Mouse (Mus musculus) megakaryocyte, embryonic 14.5 days (primary cell): ENCODE results near the gene Hrnr.

Source experiments
- FLI1 ChIP-seq: IDR thresholded peaks from 2 replicates; pipeline ENCODE4 v1.6.1; 2012; ENCODE audit warnings: low read length, inconsistent platforms, mixed read lengths
- GATA1 ChIP-seq: IDR thresholded peaks from 3 replicates; pipeline ENCODE4 v1.6.1; 2012; ENCODE audit warnings: mixed read lengths, low read length, inconsistent platforms, borderline replicate concordance

DNA sequence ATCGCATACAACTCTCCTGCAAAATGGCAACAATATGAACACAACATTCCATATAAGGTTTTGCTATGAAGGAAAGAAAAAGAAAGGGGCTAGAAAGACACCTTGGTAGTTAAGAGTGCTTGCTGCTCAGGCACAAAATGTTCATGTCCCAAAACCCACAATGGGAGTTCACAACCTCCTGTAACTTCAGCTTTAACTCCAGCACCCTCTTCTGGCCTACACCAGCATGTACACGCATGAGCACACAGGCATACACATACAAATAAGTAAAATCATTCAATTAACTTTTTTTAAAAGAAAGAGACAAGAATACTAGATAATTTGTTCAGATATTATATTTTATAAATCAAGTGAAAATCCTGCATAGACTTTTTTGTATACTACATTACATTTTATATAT lies 13.4 kb upstream of the Hrnr start:
- no peak for TF ChIP-seq GATA1
- TF ChIP-seq FLI1 = no peak
